Mouse (Mus musculus) urinary bladder, adult 2 months (tissue): ENCODE results near the gene Gm10964. TPM values are rescaled to one million over a fixed set of nuclear protein-coding genes. Genes with fewer than 3 reads are reported as not detected.

Experiments used
- DNase-seq: peaks from one replicate; pipeline ENCODE4 v3.0.0; 2022; ENCODE audit warnings: low spot score
- polyA plus RNA-seq: library from polyadenylated mRNA; depleted of rRNA; stranded (reverse); fragments of >200 nt; gene quantifications from 2 replicates; pipeline ENCODE4 v1.2.3, GENCODE M21; 2012; rRNA removed

Gm10964 gene
- polyA plus RNA-seq: not detected in 2 replicates

DNA sequence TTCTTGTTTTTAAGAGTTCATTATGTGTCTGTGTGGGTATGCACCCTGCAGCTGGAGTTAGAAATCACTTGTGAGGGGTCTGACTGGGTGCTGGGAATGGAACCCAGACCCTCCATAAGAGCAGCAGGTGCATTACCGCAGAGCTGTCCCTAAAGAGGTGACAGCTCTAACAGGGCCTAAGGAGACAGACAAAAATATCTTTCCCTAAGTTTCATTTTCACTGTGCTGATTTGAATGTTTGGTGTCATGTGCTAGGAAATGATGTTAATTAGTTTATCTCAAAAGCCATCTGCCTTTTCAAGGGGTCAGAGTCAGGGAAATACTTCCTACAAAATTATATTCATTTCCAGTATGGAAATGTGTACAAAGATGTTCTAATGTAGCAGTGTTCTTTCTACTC lies at the start of gene Gm10964:
TSS of gene Gm10964 (plus strand) at position 38 of the 400 bp plus-strand sequence.
- no peak for DNase-seq

DNA sequence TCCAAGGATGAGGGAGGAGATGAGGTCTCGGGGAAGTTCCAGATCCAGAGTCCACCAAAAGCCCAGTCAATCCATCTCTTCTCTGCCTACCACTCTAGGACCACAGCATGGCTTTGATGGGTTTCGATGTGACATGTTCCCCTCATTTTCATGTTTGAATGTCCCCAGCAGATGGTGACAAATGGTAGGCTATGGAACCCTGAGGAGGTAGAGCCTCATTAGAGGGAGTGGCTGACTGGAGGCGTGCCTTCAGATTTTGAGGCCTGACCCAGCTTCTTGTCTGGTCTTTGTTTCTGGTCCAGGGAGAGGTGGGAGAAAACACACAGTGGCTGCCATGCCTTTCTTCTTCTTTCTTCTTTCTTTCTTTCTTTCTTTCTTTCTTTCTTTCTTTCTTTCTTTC lies 48.7 kb upstream of the Gm10964 start:
- no peak for DNase-seq

DNA sequence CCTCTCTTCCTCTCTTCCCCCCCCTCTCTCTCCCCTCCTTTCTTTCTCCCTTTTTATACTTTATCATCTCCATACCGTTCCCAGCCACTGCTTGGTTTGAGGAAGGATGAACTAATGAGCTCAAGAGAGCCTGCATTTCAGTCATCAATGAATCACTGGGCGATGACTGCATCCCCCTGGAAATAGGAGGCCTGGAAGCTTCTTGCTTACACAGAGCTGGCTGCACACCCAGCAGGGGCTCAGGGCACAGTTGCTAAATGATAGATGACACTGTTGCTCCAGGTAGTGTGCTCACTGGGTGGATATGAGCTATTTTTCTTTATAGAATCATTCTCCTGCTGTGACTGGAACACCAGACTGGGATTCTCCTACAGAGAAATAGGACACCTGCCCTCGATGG lies 43.6 kb upstream of the Gm10964 start:
- DNase-seq: no peak

DNA sequence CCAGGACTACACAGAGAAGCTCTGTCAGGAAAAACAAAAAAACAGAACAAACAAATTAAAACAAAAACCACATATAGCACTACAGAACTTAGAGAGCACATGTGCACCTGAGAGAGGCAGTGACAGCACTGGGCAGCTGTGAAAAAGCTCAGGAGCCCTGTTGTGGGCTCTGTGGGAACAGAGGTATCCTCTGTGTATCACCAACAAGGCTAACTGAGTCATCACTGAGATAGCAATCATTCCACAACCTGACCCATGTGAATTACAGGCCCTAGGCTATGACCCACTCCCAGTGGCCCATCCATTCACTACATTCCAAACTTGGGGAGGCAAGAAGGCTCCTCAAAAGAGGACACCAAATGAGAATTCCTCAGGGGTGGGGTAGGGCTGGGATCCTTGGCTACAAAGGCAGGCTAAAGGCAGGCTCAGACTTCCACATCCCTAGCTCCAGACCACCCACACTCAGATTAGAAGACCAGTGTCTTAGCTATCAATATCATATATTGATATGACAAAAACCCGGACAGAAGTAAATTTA lies 42.7 kb upstream of the Gm10964 start:
- DNase-seq: no peak

DNA sequence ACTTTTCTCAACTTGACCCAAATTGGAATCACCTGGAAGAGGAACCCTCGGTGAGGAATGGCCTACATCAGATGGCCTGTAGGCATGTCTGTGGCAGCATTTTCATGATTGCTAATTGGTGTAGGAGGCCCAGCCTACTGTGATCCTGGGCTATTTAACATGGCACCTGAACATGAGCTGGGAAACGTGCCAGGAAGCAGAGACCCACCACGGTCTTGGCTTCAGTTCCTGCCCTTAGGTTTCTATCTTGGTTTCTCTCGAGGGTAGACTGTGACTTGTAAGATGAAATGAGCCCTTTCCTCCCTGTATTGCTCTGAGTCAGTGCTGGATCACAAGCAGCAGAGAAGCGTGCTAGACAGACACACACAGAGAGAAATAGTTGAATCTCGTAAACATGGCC lies 34.5 kb upstream of the Gm10964 start:
- no peak for DNase-seq

DNA sequence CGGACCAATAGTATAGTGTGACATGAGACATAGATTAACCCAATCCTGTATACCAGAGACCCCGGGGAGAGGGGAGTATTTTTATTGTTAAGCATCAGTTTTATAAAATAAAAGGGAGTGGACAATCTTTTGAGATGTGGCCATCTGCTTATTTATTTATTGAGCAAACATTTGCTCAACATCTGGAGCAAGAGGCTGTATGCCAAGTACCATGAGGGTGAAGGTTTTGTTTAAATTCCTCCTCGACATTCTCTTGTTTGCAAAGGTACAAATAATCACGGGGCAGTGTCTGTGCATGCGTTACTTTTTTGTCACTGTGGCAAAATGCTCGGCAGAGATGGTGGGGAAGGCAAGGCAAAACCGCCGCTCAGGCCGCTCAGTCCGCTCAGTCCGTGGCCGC lies 33.7 kb upstream of the Gm10964 start:
- DNase-seq: no peak

DNA sequence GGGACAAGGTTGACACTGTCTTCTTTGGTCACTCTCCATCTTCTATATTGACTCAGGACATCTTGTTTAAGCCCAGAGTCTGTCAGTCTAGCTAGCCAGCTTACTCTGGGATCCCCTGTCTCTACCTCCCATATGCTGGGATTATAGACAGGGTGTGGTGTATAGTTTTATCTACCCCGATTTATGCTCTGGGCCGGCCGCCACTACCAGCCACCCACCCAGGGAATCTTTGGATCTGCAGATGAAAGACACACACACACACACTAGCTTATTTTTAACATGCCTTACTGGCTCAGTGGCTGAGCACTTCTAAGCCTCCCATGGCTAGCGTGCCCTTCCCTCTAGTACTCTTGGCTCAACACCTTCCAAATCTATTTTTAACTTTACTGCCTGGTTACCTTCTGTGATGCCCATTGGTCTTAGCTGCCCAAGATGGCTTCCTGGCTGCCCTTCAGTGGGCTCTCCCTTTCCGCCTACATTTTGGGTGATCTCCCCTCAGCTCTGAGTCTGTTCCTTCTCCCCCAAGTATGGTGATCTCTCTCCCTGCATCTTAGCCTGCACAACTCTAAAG lies 29.6 kb upstream of the Gm10964 start:
- no peak for DNase-seq

DNA sequence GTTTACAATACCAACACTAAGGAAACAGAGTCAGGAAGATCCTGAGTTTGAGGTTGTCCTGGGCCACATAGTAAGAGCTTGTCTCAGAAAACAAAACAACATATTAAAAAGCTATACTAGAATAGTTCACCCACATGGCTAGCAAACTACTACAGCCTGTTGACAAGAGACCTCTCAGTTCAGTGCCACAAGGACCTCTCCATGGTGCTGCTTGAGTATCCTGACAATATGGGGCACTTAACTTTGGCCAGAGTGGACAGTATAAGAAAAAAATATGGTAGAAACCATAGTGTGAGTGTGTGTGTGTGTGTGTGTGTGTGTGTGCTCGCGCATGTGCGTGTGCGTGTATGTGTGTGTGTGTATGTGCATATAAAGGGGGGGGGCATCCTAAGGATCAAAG lies 27.0 kb upstream of the Gm10964 start:
- DNase-seq: no peak

DNA sequence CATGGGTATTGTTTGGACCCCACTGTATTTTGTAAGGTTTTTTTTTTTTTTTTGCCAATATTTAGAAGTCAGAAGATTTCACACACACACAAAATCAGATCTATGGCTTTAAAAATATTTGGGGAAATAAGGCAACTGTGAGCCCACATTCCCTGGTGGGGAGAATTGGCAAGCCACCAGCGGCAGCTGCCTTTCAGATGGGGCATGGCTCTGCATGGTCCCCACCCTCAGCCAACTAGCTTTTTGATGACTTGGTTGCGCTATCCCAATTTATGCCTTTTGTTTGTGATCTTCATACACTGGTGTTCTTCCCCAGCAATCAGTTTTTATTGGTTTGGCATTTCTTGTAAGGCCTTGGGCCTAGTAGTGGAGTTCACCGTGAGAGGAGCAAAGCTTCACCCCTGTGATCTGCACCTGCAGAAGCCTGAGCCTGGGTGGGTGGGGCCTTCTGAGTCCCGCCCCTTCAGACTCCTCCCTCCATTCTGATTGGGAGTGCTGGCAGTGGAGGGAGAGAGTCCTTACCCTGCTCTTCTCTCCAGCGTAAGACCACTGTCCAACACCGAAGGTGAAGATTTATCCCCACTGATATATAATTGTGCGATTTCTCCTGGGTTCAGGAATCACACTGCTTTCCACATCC lies 24.8 kb upstream of the Gm10964 start:
- DNase-seq: no peak

DNA sequence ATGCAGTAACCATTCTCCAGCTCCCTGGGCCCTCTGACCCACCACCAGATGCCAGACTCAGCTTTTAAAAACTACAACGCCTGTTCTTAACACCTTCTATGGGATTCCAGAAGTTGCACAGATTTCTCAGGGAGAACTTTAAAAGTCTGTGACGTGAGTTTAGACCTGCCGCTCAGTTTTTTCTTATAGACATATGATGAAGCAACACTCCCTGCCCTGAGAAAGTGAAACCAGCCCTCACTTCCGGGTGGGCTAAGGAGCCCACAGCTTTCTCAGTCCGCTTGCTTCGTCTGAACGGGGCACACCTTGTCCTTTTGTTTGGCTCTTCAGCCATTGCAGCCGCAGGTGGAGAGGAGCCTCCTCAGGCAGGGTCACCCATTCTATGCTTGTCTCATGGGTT lies 24.2 kb upstream of the Gm10964 start:
- no peak for DNase-seq

DNA sequence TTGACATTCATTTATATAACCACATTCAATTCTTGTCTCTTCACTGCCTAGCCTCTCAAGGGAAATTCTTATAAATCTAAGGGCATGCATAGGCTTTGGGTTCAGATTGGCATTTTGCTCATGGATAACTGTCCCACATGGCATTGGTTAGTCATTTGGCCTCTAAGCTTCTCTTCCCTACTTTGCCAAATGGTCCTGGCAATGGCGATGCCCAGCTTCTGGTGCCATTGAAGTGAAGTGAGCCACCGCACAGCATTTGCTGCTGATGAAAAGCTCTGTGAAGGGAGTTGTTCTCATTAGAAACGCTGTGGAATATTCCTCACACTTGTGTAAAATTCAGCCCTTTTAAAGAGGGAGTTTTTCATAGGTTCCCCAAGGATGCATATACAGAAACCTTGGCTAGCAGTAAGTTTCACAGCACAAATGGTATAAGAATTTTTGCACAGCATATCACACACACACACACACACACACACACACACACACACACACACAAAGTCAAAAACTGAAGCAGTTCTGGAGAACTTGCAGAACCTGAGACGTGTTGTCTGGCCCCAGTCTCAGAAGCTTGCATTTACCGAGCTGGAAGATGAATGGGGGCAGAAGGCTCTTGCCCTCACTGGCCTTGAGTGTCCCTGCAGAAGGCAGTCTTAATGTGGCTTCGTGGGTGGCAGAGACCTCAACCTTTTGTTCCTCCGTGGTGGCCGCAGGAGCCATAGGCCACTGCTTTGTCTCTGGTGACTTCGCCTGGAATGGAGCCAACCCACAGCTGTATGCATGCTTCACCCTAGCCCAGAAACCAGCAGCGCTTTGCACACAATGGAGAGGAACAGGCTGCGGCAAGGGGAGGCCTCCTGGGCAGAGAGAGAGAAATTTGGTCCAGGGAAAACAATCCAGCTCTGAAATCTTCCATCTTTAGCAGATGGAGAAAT lies 23.1 kb upstream of the Gm10964 start:
- no peak for DNase-seq

DNA sequence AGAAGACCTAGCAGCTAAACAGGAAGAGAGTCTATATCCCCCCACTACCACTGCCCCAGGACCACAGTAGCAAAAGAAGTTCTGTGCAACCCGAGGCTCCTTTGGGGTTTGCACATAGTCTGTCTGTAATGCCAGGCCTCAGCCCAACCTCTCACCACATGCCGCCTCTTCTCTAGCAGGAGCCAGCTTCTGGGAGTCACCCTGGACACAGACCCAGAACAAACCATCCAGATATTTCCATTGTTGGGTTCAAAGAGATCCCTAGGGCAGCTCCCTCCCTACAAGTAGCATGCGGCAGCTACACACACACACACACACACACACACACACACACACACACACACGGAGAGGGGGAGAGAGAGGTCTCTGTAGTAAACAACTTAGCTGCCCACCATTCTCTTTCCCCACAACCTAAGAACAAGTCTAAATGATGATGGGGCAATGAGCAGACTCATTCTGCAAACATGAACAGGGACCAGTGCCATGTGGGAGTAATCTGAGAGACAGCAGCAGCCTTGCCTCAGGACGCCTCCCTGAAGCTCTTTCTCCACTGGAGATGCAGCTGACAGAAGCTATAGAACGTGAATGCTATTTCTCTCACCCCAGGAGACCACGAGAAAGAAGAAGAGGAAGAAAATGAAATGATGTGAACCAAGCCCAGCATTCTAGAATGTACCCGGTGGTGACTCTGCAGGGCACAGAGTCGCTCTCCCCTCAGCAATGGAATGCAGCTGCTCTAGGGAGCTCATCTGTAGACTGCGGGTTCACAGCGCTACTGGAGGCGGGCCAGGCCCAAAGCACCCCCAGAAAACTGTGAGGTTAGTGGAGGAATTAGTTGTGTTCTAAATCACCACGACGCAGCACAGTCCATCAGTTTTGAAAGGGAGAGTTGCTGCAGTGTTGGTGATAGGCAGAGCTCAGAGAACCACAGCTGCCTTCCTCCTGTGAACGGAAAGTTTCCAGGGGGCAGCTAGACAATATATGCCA lies 22.1 kb upstream of the Gm10964 start:
- DNase-seq: no peak

DNA sequence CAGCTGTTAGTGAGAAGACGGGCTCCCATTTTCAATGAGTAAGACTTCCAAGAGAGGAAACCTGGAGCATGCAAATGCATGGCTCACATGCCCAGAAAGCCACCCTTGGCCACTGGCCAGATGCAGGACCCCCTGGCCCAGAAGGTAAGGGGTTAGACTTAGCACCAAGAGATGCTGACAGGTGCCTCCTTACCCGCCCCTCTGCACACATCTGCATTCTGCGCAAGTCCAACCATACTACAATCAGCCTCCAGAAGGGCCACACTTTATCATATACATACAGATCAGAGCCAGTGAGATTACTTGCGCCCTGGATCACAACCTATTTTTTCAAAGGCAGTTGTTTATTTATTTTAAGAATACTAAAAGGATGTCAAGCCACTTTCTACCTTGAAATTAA lies 20.4 kb upstream of the Gm10964 start:
- DNase-seq: no peak

DNA sequence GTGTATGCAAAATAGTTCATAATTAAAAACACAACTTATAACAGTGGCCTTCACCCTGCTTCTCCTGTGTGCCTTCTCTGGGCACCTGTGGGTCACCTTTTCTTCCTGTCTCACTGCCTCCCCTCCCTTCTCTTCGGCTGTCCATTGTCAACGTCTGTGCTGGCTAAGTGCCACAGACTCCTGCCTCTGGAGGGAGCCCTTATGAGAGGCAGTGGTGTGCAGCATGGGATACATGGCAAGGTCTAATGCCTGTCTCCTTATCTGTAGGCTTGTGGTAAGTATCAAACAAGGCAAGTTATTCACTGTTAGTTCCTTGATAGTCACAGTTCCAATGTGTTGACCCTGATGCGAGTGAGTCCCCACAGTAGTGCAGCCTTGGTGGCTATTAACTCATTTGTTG lies 15.0 kb upstream of the Gm10964 start:
- DNase-seq: no peak

DNA sequence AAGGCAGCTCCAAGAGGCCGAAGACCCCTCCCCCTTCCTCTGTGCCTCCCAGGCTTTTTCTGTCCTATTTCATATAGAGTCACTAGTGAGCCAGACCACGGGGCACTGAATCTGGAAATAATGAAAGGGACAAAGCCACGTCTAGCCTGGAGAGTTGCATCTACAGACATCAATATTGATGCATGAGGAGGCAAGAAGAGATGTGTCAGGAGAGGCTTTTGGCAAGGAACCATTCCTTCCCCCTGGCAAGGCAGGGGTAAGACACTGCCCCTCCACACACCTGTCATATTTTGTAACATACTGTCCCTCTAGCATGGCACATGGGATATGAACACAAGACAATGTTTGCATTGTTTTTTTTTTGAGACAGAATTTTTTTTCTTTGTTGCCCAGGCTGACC lies 12.5 kb upstream of the Gm10964 start:
- DNase-seq: no peak

DNA sequence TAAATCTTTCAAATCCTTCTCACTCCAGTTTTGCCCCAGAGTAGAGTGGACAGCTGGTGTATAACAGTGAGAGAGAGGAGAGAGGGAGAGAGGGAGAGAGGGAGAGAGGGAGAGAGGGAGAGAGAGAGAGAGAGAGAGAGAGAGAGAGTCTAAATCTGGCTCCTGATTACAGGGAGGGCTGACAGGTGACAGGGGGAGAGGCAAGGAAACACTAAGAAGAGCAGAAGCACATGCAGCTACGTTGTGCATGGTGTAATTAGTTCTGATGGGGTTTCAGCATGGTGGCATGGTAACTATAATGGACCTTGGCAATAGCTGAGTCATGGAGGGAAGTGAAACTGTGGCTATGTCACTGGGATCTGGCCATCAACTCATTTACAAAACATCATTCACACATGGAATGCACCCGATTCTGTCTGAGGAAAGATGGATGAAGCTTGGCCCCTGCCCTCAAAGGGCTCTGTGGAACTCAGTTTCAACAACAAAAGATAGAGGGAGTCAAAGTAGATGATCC lies 11.3 kb upstream of the Gm10964 start:
- no peak for DNase-seq

DNA sequence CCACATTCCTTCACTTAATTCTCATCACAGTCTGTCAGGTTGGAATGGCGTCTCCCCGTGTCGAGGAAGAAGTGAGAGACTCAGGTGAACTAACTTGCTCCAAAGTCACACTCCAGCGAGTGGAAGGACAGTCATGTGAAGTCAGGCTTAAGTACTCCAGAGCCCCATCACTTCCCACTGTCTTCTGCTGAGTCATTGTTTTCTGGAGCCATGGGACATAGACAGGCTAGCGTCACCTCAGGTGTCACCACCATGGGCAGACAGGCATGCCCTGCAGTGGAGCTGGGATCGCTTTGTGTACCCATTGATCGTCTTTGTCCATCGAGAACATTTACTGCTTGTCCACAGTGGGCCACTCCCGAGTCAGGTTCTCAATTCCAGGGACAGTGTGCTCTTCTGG lies 9.3 kb upstream of the Gm10964 start:
- no peak for DNase-seq

DNA sequence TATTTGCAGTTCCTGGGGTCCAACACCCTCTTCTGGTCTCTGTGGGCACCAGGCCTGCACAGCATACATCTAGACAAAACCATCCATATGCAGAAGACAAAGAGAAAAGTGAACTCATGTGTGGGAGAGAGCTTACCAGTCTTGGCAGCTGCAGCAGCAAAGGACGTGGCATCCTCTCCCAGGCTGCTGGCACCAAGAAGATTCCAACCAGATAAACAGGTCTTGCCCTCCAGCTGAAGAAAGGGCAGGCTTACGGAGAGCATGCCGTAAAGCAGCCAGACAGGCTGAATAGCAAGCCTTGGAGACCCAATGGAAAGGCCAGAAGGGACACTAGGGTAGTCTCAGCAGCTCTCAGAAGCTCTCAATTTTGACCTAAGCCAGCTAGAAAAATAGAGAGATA lies 7.0 kb upstream of the Gm10964 start:
- DNase-seq: no peak

DNA sequence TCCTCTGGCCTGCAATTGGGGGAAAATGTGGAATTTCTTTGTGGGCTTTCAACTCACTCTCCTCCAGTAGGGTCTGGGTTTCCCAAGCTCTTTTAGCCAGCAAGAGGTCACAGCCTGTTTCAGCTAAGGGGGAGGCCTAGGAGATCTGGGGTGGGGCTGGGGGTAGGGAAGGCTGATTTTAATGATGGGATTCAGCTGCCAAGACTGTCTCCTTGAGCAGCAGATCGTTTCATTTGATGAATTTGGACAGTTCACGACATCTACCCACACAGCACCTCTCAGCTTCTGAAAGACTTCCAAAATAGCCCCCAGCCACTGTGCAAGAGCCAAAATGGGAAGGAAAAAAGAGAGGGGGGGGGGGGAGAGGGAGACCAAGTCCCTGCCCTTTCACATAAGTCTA lies 6.0 kb upstream of the Gm10964 start:
- no peak for DNase-seq

DNA sequence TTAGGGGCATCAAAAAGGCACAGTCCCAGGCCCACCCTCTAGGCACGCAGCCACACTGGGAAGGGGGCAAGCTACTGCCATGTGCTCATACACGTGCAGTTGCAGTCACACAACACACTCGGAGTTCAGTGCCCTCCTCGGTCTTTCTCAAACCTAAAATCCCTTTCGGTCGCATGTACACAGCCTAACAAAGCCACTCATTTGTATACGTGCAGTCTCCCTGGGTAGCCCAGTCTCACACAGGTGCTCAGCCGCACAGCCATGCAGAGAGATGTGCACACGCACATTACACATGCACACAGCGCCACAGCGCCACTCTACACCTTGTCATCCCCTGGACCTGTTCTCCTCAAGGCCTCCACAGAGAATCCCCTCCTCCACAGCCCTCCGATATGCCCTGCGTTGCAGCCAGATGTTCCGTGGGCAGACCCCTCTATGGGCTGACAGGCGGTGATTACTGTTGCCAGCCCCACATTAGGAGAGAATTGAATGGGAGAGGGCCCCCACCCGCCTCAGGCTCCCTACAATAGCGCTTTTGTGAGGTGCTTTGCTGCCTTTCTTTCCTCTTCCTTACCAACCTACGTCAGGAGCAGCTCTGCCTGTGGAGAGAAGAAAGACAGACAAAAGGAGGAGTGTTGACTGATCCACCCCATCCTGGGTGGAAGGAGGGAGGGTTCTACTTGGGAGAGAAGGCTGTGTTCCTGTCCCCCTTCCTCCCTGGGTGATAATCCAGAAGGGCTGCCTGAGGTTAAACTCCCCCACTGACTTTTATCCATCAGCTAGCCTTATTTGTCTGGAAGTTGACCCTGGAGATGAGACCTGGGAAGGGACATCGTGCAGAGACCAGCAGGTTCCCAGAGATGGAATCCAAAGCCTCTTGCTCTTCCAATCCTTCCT lies 5.1 kb upstream of the Gm10964 start:
- DNase-seq: no peak
